Mouse (Mus musculus): ENCODE results near the gene Ly6g6e. TPM values are rescaled to one million over a fixed set of nuclear protein-coding genes. Genes with fewer than 3 reads are reported as not detected.

The Ly6g6e gene
- total RNA-seq, 2 experiments from 2014 or later = 2.4 to 2.7 TPM

- peak in 1 of 2 experiments; percentile 57 for DNase-seq (ENCODE audit: low spot score in 2 of 2)
- intact Hi-C loops (cut with DNase I) = no loop called here
Observed at GRCm38 (mm10) chr17:35068213-35068914, 8.3 kb upstream of the Ly6g6e start.

GRCm38 (mm10) chr17:35070556-35071229 lies 6.0 kb upstream of the Ly6g6e start:
- intact Hi-C loops (cut with DNase I) = no loop called here
- DNase-seq (ENCODE audit: low spot score in 2 of 2) = peak in 1 of 2 experiments; percentile 43

- DNase-seq (ENCODE audit: low spot score in 2 of 2) = no peak
- intact Hi-C loops (cut with DNase I) = no loop called here
Observed at GRCm38 (mm10) chr17:35071454-35071853, 5.2 kb upstream of the Ly6g6e start.

- no peak for DNase-seq (ENCODE audit: low spot score in 2 of 2)
- intact Hi-C loops (cut with DNase I) = no loop called here
Observed at GRCm38 (mm10) chr17:35074097-35074496, 2.6 kb upstream of the Ly6g6e start.

- DNase-seq (ENCODE audit: low spot score in 2 of 2) = no peak
Observed at GRCm38 (mm10) chr17:35077285-35077684, 583 bp downstream of the Ly6g6e start.

GRCm38 (mm10) chr17:35077786-35078233 lies 1.1 kb downstream of the Ly6g6e start, which contains the start of gene Ly6g6d:
Gene Ly6g6d (minus strand): TSS chr17:35078065.
- intact Hi-C loops (cut with DNase I) = no loop called here
- DNase-seq (ENCODE audit: low spot score in 2 of 2) = no peak

More at GRCm38 (mm10) chr17:35077285-35077684, 583 bp downstream of the Ly6g6e start:
- intact Hi-C loops (cut with DNase I) = no loop called here

GRCm38 (mm10) chr17:35079778-35080177 lies 3.1 kb downstream of the Ly6g6e start:
- intact Hi-C loops (cut with DNase I) = no loop called here
- no peak for DNase-seq (ENCODE audit: low spot score in 2 of 2)

GRCm38 (mm10) chr17:35080248-35080647 lies 3.5 kb downstream of the Ly6g6e start:
- intact Hi-C loops (cut with DNase I) = no loop called here
- DNase-seq (ENCODE audit: low spot score in 2 of 2) = no peak

GRCm38 (mm10) chr17:35080710-35081109 lies 4.0 kb downstream of the Ly6g6e start:
- DNase-seq (ENCODE audit: low spot score in 2 of 2) = no peak
- intact Hi-C loops (cut with DNase I) = no loop called here

GRCm38 (mm10) chr17:35082841-35083576 lies 6.3 kb downstream of the Ly6g6e start:
- intact Hi-C loops (cut with DNase I) = no loop called here
- no peak for DNase-seq (ENCODE audit: low spot score in 2 of 2)

GRCm38 (mm10) chr17:35083929-35084497 lies 7.3 kb downstream of the Ly6g6e start:
- intact Hi-C loops (cut with DNase I) = no loop called here
- no peak for DNase-seq (ENCODE audit: low spot score in 2 of 2)

- no peak for DNase-seq (ENCODE audit: low spot score in 2 of 2)
- intact Hi-C loops (cut with DNase I) = no loop called here
Observed at GRCm38 (mm10) chr17:35085208-35085865, 8.6 kb downstream of the Ly6g6e start, which contains the start of gene Ly6g6f. Gene Ly6g6f (minus strand): TSS chr17:35085610.

- intact Hi-C loops (cut with DNase I) = no loop called here
- DNase-seq (ENCODE audit: low spot score in 2 of 2) = no peak
Observed at GRCm38 (mm10) chr17:35088151-35088550, 11.4 kb downstream of the Ly6g6e start.

GRCm38 (mm10) chr17:35088825-35089644 lies 12.3 kb downstream of the Ly6g6e start, which contains the start of gene Abhd16a:
Gene Abhd16a (plus strand): TSS chr17:35089263.
- DNase-seq (ENCODE audit: low spot score in 2 of 2) = peak; percentile 97 to 98
- intact Hi-C loops (cut with DNase I) = no loop called here

- intact Hi-C loops (cut with DNase I) = no loop called here
- DNase-seq (ENCODE audit: low spot score in 2 of 2) = no peak
Observed at GRCm38 (mm10) chr17:35090166-35090932, 13.6 kb downstream of the Ly6g6e start.

GRCm38 (mm10) chr17:35092403-35093198 lies 15.9 kb downstream of the Ly6g6e start:
- no peak for DNase-seq (ENCODE audit: low spot score in 2 of 2)
- intact Hi-C loops (cut with DNase I) = no loop called here

Data from left cerebral cortex, postnatal 25 days (tissue).